Mouse (Mus musculus): ENCODE data around the gene Zfpm1. TPM values are rescaled to one million over a fixed set of nuclear protein-coding genes. Genes with fewer than 3 reads are reported as not detected.

Gene Zfpm1
- polyA plus RNA-seq, 1 experiment from 2014 or later, result 26.5 TPM

DNA sequence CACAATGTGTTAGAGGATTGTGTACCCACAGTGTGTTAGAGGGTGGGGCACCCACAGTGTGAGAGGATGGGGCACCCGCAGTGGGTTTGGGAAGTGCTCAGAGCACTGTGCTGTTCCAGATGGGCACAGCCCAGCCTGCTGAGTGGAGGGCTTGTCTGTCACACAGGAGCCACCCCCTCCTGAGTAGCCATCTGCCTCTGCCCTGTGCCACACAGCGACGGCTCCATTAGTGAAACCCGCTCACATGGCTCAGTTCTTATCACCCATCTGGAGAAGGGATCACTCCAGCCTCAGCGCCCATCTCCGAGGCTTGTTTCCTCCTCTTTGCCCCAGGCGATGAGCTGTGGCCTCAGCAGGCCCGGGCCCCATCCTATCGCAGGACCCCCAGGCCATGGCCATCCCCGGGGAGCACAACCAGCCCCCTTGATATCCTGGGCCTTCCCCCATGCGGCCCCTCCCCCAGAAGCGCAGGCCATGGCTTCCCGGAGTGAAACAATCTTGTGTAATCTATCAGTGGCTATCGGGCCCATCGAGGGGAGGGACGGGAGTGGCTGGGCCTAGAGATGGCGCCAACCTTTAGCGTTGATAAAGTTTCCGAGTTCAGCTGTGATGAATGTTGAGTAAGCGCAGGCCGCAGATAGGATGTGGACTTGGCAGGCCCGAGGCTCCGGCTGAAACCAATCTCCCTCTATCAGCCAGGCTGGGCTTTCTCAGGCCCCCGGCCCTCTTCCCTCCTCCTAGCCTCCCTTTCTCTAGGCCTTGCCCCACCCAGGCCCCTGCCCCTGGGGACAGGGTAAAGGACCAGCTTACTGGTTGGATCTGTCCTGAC lies 14.4 kb downstream of the Zfpm1 start:
- ATAC-seq (replicated peaks; ENCODE audit: low FRiP score) (peak; percentile 16), DNase-seq (ENCODE audit: low spot score) (no peak)
- Histone ChIP-seq H3K9me3 (ENCODE audit: control insufficient read depth, low read length) (no peaks in the 10 kb centered on the region), H3K4me1 (replicated peaks; ENCODE audit: control insufficient read depth, insufficient read depth, low read length) (peaks cover 100% of the 10 kb centered on the region), H3K4me3 (ENCODE audit: low read depth, low read length) (peak overlapping the region; percentile 26), H3K9ac (ENCODE audit: low read depth, low read length) (peak overlapping the region; percentile 60), H3K27me3 (replicated peaks; ENCODE audit: control insufficient read depth, insufficient read depth, low read length) (no peaks in the 10 kb centered on the region), H3K4me2 (peak overlapping the region; percentile 61), H3K27ac (ENCODE audit: low read depth, low read length) (peak overlapping the region; percentile 99), H3K36me3 (ENCODE audit: control insufficient read depth, insufficient read depth, low read length) (peaks cover 8% of the 10 kb centered on the region)
- WGBS, result 8% methylated on average over 24 of the region's 24 CpGs

DNA sequence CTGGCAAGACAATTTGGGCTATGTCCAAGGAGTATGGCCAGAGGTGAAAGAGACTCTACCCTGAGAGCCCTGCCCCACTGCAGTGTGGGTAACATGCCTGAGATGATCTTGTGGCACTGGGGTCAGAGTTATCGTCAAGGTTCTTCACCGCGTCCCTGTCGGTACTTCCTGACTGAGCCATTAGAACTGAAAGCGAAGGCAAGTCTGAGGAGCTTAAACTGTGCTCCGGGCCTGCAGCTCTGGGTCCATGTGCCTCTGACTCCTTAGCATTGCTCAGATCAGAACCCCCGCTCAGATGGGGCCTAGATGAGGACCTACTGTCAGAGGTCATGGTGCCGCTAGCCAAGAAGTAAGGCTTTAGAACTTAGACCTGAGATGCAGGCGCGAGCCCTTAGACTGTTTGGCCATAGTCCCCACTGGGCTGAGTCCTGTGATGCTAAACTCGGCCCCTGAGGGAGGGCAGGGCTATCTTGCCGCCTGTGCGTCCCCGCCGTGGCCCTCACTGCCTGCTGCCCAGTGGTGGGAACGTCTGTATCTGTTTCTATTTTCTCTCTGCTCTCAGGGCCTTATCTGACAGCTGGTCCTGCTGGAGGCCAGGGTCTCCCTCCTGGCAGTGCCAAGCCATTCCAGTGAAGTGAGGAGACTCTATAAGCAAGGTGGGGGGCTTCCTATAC lies 17.8 kb downstream of the Zfpm1 start:
- H3K4me3 ChIP-seq (ENCODE audit: low read depth, low read length), result no peak overlapping the region; the same call in 1 of the 2 replicates
- WGBS, result 46% methylated on average over 16 of the region's 16 CpGs
- peak overlapping the region; percentile 99 for H3K27ac ChIP-seq (ENCODE audit: low read depth, low read length)
- peaks cover 100% of the 10 kb centered on the region for H3K4me1 ChIP-seq (replicated peaks; ENCODE audit: control insufficient read depth, insufficient read depth, low read length)
- no peaks in the 10 kb centered on the region for H3K9me3 ChIP-seq (ENCODE audit: control insufficient read depth, low read length)
- peak overlapping the region; percentile 52 for H3K9ac ChIP-seq (ENCODE audit: low read depth, low read length)
- H3K27me3 ChIP-seq (replicated peaks; ENCODE audit: control insufficient read depth, insufficient read depth, low read length), result no peaks in the 10 kb centered on the region
- ATAC-seq (replicated peaks; ENCODE audit: low FRiP score) (no peak), DNase-seq (ENCODE audit: low spot score) (no peak)
- H3K4me2 ChIP-seq, result peak overlapping the region; percentile 42
- H3K36me3 ChIP-seq (ENCODE audit: control insufficient read depth, insufficient read depth, low read length), result peaks cover 11% of the 10 kb centered on the region

- Histone ChIP-seq H3K27me3 (replicated peaks; ENCODE audit: control insufficient read depth, insufficient read depth, low read length) (no peaks in the 10 kb centered on the region), H3K4me2 (peak overlapping the region; percentile 46), H3K36me3 (ENCODE audit: control insufficient read depth, insufficient read depth, low read length) (peaks cover 20% of the 10 kb centered on the region), H3K27ac (ENCODE audit: low read depth, low read length) (peak overlapping the region; percentile 99), H3K4me1 (replicated peaks; ENCODE audit: control insufficient read depth, insufficient read depth, low read length) (peaks cover 100% of the 10 kb centered on the region), H3K9ac (ENCODE audit: low read depth, low read length) (peak overlapping the region; percentile 49), H3K9me3 (ENCODE audit: control insufficient read depth, low read length) (no peaks in the 10 kb centered on the region), H3K4me3 (ENCODE audit: low read depth, low read length) (no peak overlapping the region)
- DNase-seq (ENCODE audit: low spot score) (no peak), ATAC-seq (replicated peaks; ENCODE audit: low FRiP score) (no peak)
- WGBS, result 75% methylated on average over 13 of the region's 13 CpGs
Observed at GRCm38 (mm10) chr8:122301081-122301480, 19.1 kb downstream of the Zfpm1 start.

GRCm38 (mm10) chr8:122301866-122302265 lies 19.9 kb downstream of the Zfpm1 start:
- Histone ChIP-seq H3K4me3 (ENCODE audit: low read depth, low read length) (no peak overlapping the region), H3K4me2 (peak overlapping the region; percentile 46), H3K9ac (ENCODE audit: low read depth, low read length) (peak overlapping the region; percentile 52), H3K4me1 (replicated peaks; ENCODE audit: control insufficient read depth, insufficient read depth, low read length) (peaks cover 100% of the 10 kb centered on the region), H3K27me3 (replicated peaks; ENCODE audit: control insufficient read depth, insufficient read depth, low read length) (no peaks in the 10 kb centered on the region), H3K9me3 (ENCODE audit: control insufficient read depth, low read length) (no peaks in the 10 kb centered on the region), H3K36me3 (ENCODE audit: control insufficient read depth, insufficient read depth, low read length) (peaks cover 22% of the 10 kb centered on the region), H3K27ac (ENCODE audit: low read depth, low read length) (peak overlapping the region; percentile 80)
- DNase-seq (ENCODE audit: low spot score) (no peak), ATAC-seq (replicated peaks; ENCODE audit: low FRiP score) (peak; percentile 56)
- WGBS, result 37% methylated on average over 5 of the region's 5 CpGs

DNA sequence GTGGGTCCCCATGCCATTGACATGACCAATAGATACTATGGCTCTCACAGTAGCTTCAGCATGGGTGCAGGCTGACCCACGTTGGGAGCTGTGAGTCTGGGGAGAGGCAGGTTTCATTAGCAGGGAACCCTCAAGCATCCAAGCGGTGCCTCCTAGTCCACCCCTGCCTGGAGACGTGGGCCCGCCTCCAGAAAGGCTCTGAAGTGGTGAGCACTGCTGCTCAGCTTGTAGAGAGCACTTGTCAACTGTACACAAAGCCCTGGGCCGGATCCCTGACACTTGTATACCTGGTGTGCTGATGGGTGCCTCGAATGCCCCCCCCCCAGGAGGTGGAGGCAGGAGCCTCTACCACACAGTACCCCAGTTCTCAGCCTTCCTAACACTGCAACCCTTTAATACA lies 21.5 kb downstream of the Zfpm1 start:
- Histone ChIP-seq H3K4me2 (peak overlapping the region; percentile 23), H3K36me3 (ENCODE audit: control insufficient read depth, insufficient read depth, low read length) (peaks cover 27% of the 10 kb centered on the region), H3K4me3 (ENCODE audit: low read depth, low read length) (no peak overlapping the region), H3K27ac (ENCODE audit: low read depth, low read length) (peak overlapping the region; percentile 80), H3K9ac (ENCODE audit: low read depth, low read length) (peak overlapping the region; percentile 52; the same call in 1 of the 2 replicates), H3K9me3 (ENCODE audit: control insufficient read depth, low read length) (no peaks in the 10 kb centered on the region), H3K27me3 (replicated peaks; ENCODE audit: control insufficient read depth, insufficient read depth, low read length) (no peaks in the 10 kb centered on the region), H3K4me1 (replicated peaks; ENCODE audit: control insufficient read depth, insufficient read depth, low read length) (peaks cover 100% of the 10 kb centered on the region)
- ATAC-seq (replicated peaks; ENCODE audit: low FRiP score) (no peak), DNase-seq (ENCODE audit: low spot score) (no peak)
- 52% methylated on average over 6 of the region's 6 CpGs for WGBS

DNA sequence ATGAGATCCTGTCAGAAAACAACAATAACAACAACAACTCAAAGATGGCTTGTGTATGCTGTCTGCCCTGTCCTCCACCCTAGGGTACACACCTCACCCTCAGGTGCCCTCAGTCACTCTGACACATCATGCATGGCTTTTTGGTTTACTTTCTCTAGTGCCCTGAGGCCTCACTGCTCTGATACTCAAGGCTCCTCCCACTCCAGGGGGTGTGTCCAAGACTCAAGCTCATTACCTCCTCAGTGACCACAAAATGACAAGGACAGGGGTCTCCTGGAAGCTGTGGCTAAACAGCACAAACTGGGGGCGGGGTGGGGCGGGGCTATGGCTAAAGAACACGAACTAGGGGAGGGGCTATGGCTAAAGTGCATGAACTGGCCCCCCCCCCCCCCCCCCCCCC lies 22.1 kb downstream of the Zfpm1 start:
- WGBS, result 18% methylated on average over 3 of the region's 3 CpGs
- Histone ChIP-seq H3K27ac (ENCODE audit: low read depth, low read length) (peak overlapping the region; percentile 97), H3K9me3 (ENCODE audit: control insufficient read depth, low read length) (no peaks in the 10 kb centered on the region), H3K4me2 (no peak overlapping the region), H3K36me3 (ENCODE audit: control insufficient read depth, insufficient read depth, low read length) (peaks cover 32% of the 10 kb centered on the region), H3K9ac (ENCODE audit: low read depth, low read length) (peak overlapping the region; percentile 58; the same call in 1 of the 2 replicates), H3K4me3 (ENCODE audit: low read depth, low read length) (no peak overlapping the region), H3K4me1 (replicated peaks; ENCODE audit: control insufficient read depth, insufficient read depth, low read length) (peaks cover 100% of the 10 kb centered on the region), H3K27me3 (replicated peaks; ENCODE audit: control insufficient read depth, insufficient read depth, low read length) (no peaks in the 10 kb centered on the region)
- peak; percentile 22 for ATAC-seq (replicated peaks; ENCODE audit: low FRiP score)
- no peak for DNase-seq (ENCODE audit: low spot score)

GRCm38 (mm10) chr8:122306660-122307399 lies 24.9 kb downstream of the Zfpm1 start:
- 60% methylated on average over 26 of the region's 26 CpGs for WGBS
- peak overlapping the region; percentile 56; the same call in 1 of the 2 replicates for H3K9ac ChIP-seq (ENCODE audit: low read depth, low read length)
- no peaks in the 10 kb centered on the region for H3K9me3 ChIP-seq (ENCODE audit: control insufficient read depth, low read length)
- H3K27ac ChIP-seq (ENCODE audit: low read depth, low read length), result peak overlapping the region; percentile 97
- no peaks in the 10 kb centered on the region for H3K27me3 ChIP-seq (replicated peaks; ENCODE audit: control insufficient read depth, insufficient read depth, low read length)
- peak overlapping the region; percentile 43 for H3K4me2 ChIP-seq
- DNase-seq (ENCODE audit: low spot score), result no peak
- peaks cover 45% of the 10 kb centered on the region for H3K36me3 ChIP-seq (ENCODE audit: control insufficient read depth, insufficient read depth, low read length)
- ATAC-seq (replicated peaks; ENCODE audit: low FRiP score), result no peak
- no peak overlapping the region for H3K4me3 ChIP-seq (ENCODE audit: low read depth, low read length)
- peaks cover 100% of the 10 kb centered on the region for H3K4me1 ChIP-seq (replicated peaks; ENCODE audit: control insufficient read depth, insufficient read depth, low read length)

DNA sequence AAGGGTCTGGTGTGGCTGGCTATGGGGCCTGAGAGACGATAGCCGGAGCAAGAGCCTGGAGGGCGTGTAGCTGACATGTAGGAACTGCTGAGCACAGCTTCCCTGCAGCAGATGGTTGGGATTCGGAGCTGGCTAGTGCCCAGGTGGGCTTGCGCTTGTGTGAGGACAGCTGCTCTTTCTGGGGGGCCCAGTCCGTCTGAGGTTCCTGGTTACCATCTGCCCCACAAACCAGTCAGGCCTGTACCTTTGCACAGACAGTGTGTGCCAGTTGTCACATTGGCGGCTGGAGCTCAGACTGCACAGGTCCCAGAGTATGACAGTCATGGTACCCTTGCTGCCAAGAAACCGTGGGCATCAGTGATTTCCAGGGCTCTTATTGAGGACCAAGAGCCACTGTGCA lies 25.9 kb downstream of the Zfpm1 start:
- ATAC-seq (replicated peaks; ENCODE audit: low FRiP score) (no peak), DNase-seq (ENCODE audit: low spot score) (no peak)
- WGBS, result 82% methylated on average over 8 of the region's 8 CpGs
- Histone ChIP-seq H3K4me2 (peak overlapping the region; percentile 52; the same call in 1 of the 2 replicates), H3K9ac (ENCODE audit: low read depth, low read length) (peak overlapping the region; percentile 62; the same call in 1 of the 2 replicates), H3K4me1 (replicated peaks; ENCODE audit: control insufficient read depth, insufficient read depth, low read length) (peaks cover 100% of the 10 kb centered on the region), H3K27ac (ENCODE audit: low read depth, low read length) (peak overlapping the region; percentile 97), H3K4me3 (ENCODE audit: low read depth, low read length) (no peak overlapping the region), H3K36me3 (ENCODE audit: control insufficient read depth, insufficient read depth, low read length) (peaks cover 41% of the 10 kb centered on the region), H3K9me3 (ENCODE audit: control insufficient read depth, low read length) (no peaks in the 10 kb centered on the region), H3K27me3 (replicated peaks; ENCODE audit: control insufficient read depth, insufficient read depth, low read length) (no peaks in the 10 kb centered on the region)

All from liver, embryonic 11.5 days (tissue).